Mouse (Mus musculus): Measurements from ENCODE around the gene Zfp61. TPM values are rescaled to one million over a fixed set of nuclear protein-coding genes. Genes with fewer than 3 reads are reported as not detected.
A peak's percentile ranks its signal among the peaks of the same experiment; 100 is the strongest.

The Zfp61 gene
- polyA plus RNA-seq, 1 experiment, result 8.7 TPM

DNA sequence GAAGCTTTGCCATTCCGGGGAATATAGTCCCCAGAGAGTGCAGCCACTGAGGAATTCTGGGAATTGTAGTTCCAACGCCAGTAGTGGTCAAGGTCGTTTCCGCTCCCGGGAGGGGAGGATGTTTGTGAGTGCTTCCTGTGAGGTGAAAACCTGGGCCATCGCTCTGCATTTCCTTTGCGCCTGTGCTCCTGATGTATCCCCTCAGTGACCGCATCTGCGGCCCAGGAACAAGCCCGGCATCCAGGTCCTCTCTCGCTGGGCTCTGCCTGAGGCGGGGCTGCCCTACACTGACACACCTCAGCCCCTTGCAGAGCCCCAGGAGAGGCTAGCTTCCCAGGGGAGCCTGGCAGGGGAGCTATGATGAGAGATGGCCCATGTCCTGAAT lies 30.8 kb downstream of the Zfp61 start, which contains the start of gene Zfp93:
Zfp93 (plus strand) TSS at position 133 of the 385 bp plus-strand sequence.
- WGBS, result under 1% methylated on average over 12 of the region's 12 CpGs
- H3K4me1 ChIP-seq (ENCODE audit: control insufficient read depth, insufficient read depth, low read length), result no peaks in the 10 kb centered on the region
- peak; percentile 69 for DNase-seq
- TF ChIP-seq CTCF (IDR thresholded peaks at IDR 0.05; ENCODE audit: insufficient read depth, low read length) (no peak), POLR2A (IDR thresholded peaks at IDR 0.05; ENCODE audit: borderline replicate concordance, extremely low read depth, low read depth, low read length) (peak; percentile 82; the same call in 1 of the 2 replicates)
- H3K4me3 ChIP-seq (replicated peaks; ENCODE audit: extremely low read depth, low read depth, low read length), result peak within 1 kb of the TSS; percentile 69

DNA sequence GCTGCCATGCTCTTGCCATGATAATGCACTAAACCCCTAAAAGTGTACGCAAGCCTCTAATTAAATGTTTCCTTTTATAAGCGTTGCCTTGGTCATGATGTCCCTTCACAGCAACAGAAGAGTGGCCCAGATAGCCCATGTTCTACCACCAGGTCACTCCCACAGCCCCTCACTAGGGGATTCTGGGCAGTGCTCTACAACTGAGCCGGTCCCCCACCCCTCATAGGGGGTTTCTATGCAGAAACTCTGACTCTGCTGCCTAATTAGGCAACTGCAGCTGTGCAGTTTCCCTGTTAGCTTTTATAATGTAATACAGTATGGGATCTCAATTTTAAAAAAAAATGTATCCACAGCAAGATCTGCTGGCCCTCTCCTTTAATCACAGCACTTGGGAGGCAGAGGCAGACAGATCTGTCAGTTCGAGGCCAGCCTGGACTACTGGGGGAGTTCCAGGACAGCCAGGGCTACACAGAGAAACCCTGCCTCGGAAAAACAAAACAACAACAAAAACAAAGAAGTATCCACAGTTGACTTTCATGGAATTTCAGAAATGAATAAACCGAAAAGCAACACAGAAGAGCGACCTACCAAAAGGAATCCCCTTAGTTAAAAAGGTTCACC lies 31.3 kb downstream of the Zfp61 start:
- WGBS, result 33% methylated on average over 7 of the region's 7 CpGs
- no peak for TF ChIP-seq CTCF (IDR thresholded peaks at IDR 0.05; ENCODE audit: insufficient read depth, low read length)
- no peak for TF ChIP-seq POLR2A (IDR thresholded peaks at IDR 0.05; ENCODE audit: borderline replicate concordance, extremely low read depth, low read depth, low read length)
- H3K4me1 ChIP-seq (ENCODE audit: control insufficient read depth, insufficient read depth, low read length), result no peaks in the 10 kb centered on the region
- H3K4me3 ChIP-seq (replicated peaks; ENCODE audit: extremely low read depth, low read depth, low read length), result peak overlapping the region; percentile 69
- DNase-seq, result no peak

DNA sequence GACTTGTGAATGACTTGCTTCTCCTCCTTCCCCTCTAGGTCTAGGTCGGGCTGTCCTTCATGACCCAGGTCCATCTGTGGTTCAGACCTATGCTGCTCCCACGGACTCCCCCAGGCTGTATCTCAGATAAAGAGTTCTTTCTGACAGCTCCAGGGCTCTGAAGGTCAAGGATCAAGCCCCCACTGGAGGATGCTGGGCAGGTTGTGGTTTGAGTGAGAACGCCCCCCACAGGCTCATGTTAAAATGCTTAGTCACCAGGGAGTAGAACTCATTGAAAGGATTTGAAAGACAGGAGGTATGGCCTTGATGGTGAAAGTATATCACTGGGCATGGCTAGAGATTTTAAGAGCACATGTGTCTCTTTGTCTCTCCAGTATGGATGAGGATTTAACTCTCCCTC lies 31.8 kb downstream of the Zfp61 start:
- TF ChIP-seq POLR2A (IDR thresholded peaks at IDR 0.05; ENCODE audit: borderline replicate concordance, extremely low read depth, low read depth, low read length) (no peak), CTCF (IDR thresholded peaks at IDR 0.05; ENCODE audit: insufficient read depth, low read length) (no peak)
- Histone ChIP-seq H3K4me1 (ENCODE audit: control insufficient read depth, insufficient read depth, low read length) (no peaks in the 10 kb centered on the region), H3K4me3 (replicated peaks; ENCODE audit: extremely low read depth, low read depth, low read length) (no peak overlapping the region)
- DNase-seq, result no peak
- WGBS, result 77% methylated on average over 3 of the region's 3 CpGs

DNA sequence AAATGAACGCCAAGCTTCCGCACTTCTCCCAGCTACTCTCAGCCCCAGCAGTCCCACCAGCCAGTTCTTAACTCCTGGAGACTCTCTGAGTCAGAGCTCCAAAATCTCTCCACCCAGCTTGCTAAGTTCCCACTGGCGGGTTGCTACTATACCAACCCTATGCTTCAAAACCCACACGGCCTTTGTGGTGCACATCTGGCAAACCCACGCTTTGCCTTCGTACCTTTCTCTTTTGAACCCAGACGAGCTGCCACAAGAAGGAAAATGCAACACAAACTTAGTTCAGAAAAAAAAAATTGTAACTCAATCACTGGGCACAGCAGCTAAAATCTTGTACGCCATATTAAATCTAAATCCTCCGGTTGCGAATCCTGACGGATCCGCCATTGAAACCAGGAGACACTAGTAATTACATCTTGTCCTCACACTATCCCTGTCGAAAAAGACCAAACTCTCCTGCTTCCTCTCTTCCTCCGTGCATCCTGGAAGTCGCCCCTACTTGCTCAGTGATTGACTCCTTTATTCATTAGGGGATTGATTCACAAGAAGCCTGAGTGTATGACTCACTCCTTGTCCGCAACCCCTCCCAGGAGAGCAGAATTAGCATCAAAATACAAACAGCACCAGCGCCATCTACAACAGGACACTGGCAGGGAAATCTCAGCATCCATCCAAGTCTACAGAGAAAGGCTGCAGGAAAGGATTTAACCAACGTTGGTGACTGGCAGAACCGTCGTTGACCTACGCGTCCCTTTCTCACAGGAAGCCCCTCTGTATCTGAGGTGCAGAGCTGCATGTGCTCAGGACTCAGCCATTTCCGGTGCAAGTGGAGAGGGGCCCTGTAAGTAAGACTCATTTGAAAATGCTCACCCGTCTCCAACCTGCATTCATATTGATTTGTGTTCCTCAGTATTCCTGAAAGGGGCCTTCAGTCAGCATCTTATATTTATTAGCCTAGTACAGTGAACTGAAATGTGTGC lies 32.6 kb downstream of the Zfp61 start:
- Histone ChIP-seq H3K4me1 (ENCODE audit: control insufficient read depth, insufficient read depth, low read length) (no peaks in the 10 kb centered on the region), H3K4me3 (replicated peaks; ENCODE audit: extremely low read depth, low read depth, low read length) (no peak overlapping the region)
- 74% methylated on average over 24 of the region's 24 CpGs for WGBS
- no peak for TF ChIP-seq CTCF (IDR thresholded peaks at IDR 0.05; ENCODE audit: insufficient read depth, low read length)
- no peak for TF ChIP-seq POLR2A (IDR thresholded peaks at IDR 0.05; ENCODE audit: borderline replicate concordance, extremely low read depth, low read depth, low read length)
- DNase-seq, result no peak

DNA sequence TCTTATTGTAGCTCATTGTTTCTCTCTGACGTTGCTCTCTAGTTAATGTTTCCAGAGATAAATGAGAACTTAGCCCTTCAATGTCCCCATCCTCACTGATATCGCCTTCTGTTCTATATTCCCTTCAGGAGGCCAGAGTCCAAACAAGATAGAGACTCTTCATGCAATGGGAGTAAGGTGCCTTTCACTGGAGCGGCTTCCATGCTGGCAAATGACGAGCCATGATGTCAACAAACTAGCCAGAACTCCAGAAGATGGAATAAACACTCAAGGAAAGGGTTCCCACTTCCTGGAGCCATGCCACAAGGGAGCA lies 41.1 kb downstream of the Zfp61 start:
- no peak overlapping the region for H3K4me3 ChIP-seq (replicated peaks; ENCODE audit: extremely low read depth, low read depth, low read length)
- H3K4me1 ChIP-seq (ENCODE audit: control insufficient read depth, insufficient read depth, low read length), result no peaks in the 10 kb centered on the region; the same call in 1 of the 2 replicates
- 81% methylated on average over 4 of the region's 4 CpGs for WGBS
- no peak for TF ChIP-seq CTCF (IDR thresholded peaks at IDR 0.05; ENCODE audit: insufficient read depth, low read length)
- no peak for TF ChIP-seq POLR2A (IDR thresholded peaks at IDR 0.05; ENCODE audit: borderline replicate concordance, extremely low read depth, low read depth, low read length)
- DNase-seq, result no peak

DNA sequence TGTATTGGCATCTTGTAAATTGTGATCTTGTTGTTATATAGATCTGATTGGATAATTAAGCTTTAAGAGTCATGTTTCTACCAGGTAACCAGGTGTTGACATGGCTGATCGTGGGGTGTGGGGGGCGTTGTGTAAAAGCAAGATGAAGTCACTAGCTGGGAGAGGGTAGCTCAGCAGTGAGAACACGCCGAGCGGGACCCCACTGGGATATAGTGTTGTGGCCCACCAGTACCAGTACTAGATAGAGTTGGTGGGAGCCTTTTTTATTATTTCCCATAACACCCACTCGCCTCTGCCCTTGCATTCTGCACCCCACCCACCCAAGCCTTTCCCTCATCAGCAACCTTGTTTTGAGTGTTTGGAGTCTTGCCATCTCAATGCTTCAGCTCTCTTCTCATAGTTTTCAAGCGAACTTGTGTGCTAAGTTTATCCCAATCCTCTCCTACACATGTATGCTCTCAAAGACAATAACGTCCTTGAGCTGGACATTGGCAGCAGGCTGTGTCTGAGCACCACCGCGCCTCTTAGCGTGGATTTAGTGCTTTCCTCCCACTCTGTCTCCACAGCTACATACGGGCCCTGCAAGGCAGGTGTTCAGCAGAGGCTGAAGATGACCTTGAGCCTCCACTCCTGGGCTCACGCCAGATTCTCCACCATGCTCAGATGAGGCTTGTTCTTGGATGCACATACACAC lies 41.6 kb downstream of the Zfp61 start:
- 83% methylated on average over 13 of the region's 13 CpGs for WGBS
- H3K4me3 ChIP-seq (replicated peaks; ENCODE audit: extremely low read depth, low read depth, low read length), result no peak overlapping the region
- no peaks in the 10 kb centered on the region; the same call in 1 of the 2 replicates for H3K4me1 ChIP-seq (ENCODE audit: control insufficient read depth, insufficient read depth, low read length)
- TF ChIP-seq POLR2A (IDR thresholded peaks at IDR 0.05; ENCODE audit: borderline replicate concordance, extremely low read depth, low read depth, low read length) (no peak), CTCF (IDR thresholded peaks at IDR 0.05; ENCODE audit: insufficient read depth, low read length) (no peak)
- no peak for DNase-seq

DNA sequence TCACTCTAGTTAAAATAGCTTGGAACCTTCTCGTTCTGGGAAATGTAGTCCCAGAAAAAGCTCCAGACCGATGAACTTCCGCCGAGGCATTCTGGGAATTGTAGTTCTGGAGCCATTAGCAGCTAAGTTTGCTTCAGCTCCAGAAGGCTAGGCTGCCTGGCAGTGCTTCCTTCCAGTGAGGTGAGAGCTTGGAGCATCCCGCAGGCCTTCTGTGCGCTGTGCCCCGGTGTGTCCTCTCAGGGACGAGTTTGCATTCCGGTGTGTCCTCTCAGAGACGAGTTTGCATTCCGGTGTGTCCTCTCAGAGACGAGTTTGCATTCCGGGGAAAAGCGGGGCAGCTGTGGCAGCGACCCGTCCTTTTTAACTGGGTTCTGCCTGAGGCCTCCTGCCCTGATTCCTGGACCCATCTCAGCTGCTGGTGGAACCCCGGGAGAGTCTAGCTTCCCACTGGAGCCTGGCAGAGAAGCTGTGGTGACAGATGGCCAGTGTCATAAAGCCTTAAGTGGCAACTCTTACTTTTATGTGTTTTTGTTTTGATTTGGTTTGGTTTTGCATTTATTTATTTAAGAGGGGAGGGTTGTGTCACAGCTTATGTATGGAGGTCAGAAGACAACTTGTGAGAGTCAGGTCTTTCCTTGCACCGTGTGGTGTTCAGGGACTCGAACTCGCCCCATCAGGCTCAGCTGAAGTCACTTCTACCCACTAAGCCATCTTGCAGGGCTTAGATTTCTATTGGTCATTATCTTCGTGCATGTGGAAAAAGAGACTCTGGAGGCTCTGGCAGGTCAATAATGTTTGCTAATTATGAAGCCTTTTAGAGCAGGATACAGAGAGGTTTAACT lies 46.2 kb downstream of the Zfp61 start, which contains the start of gene Zfp108:
Zfp108 (plus strand) TSS at position 162 of the 842 bp plus-strand sequence.
- H3K4me3 ChIP-seq (replicated peaks; ENCODE audit: extremely low read depth, low read depth, low read length), result peak within 1 kb of the TSS; percentile 64
- peak; percentile 75 for DNase-seq
- no peak for TF ChIP-seq CTCF (IDR thresholded peaks at IDR 0.05; ENCODE audit: insufficient read depth, low read length)
- peak; percentile 71; the same call in 1 of the 2 replicates for TF ChIP-seq POLR2A (IDR thresholded peaks at IDR 0.05; ENCODE audit: borderline replicate concordance, extremely low read depth, low read depth, low read length)
- WGBS, result 15% methylated on average over 21 of the region's 21 CpGs
- H3K4me1 ChIP-seq (ENCODE audit: control insufficient read depth, insufficient read depth, low read length), result peaks cover 3% of the 10 kb centered on the region; the same call in 1 of the 2 replicates

DNA sequence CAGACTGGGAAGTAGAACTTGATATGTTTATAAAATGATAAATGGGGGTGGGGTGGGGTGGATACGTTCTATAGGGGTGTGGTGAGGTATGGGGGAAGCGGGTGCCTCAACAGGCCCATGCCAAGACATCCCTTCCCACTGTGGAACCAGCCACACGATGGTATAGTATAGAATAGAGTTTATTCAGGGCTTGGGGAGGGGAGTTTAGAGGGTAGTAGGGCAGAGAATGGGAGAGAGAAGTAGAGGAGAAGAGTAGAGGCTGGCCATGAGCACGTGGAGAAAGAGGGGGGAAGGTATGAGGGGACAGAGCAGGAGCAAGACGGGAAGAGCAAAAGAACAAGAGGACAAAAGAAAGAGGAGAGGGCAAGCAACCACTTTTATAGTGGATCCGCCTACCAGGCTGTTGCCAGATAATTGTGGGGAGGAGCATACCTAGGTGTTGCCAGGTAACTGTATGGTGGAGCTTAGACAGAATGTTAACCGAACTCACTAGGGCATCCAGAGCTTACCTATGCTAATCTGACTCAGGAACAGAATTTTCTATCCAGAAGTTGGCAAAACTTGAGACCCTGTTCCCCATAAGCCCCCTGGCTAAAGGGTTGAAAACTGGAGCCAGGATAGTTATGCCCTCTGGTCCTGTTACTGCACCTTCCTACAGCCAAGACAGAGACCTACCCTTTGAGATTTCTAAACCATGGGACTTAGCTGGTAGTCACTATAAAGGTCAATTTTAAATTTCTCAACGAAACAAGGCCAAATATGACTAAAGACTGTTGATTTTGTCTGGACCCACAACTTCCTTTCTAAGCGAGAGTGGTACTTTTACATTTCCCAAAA lies 47.0 kb downstream of the Zfp61 start:
- H3K4me1 ChIP-seq (ENCODE audit: control insufficient read depth, insufficient read depth, low read length), result peaks cover 3% of the 10 kb centered on the region; the same call in 1 of the 2 replicates
- WGBS, result 59% methylated on average over 9 of the region's 9 CpGs
- no peak for DNase-seq
- TF ChIP-seq CTCF (IDR thresholded peaks at IDR 0.05; ENCODE audit: insufficient read depth, low read length) (no peak), POLR2A (IDR thresholded peaks at IDR 0.05; ENCODE audit: borderline replicate concordance, extremely low read depth, low read depth, low read length) (no peak)
- H3K4me3 ChIP-seq (replicated peaks; ENCODE audit: extremely low read depth, low read depth, low read length), result peak overlapping the region; percentile 64

Other genes with a start within 250 kb of the Zfp61 start
- gene Vmn1r183, start 248.0 kb downstream of the Zfp61 start, polyA plus RNA-seq (2012; rRNA removed), result not detected in 2 replicates
- 12.3 and 16.7 TPM in 2 replicates for gene Zfp180, start 219.3 kb downstream of the Zfp61 start, polyA plus RNA-seq (2012; rRNA removed)
- 1.3 and 1.7 TPM in 2 replicates for gene Zfp112, start 188.9 kb downstream of the Zfp61 start, polyA plus RNA-seq (2012; rRNA removed)
- gene Zfp235, start 167.1 kb downstream of the Zfp61 start, polyA plus RNA-seq (2012; rRNA removed), result 4.8 and 7.5 TPM in 2 replicates
- 0.12 and 0.22 TPM in 2 replicates for gene Zfp114, start 126.2 kb downstream of the Zfp61 start, polyA plus RNA-seq (2012; rRNA removed)
- 2.0 and 2.4 TPM in 2 replicates for gene Zfp111, start 89.8 kb downstream of the Zfp61 start, polyA plus RNA-seq (2012; rRNA removed)
- 1.4 and 1.7 TPM in 2 replicates for gene Zfp109, start 63.7 kb downstream of the Zfp61 start, polyA plus RNA-seq (2012; rRNA removed)
- 0.76 and 0.83 TPM in 2 replicates for gene Zfp108, start 46.4 kb downstream of the Zfp61 start, polyA plus RNA-seq (2012; rRNA removed)
- 1.5 and 1.6 TPM in 2 replicates for gene Zfp93, start 30.8 kb downstream of the Zfp61 start, polyA plus RNA-seq (2012; rRNA removed)
- 3.9 and 9.0 TPM in 2 replicates for gene Zfp94, start 15.4 kb upstream of the Zfp61 start, polyA plus RNA-seq (2012; rRNA removed)
- gene Tescl, start 32.7 kb upstream of the Zfp61 start, polyA plus RNA-seq (2012; rRNA removed), result 0.58 and 2.0 TPM in 2 replicates
- gene Lypd5, start 48.0 kb upstream of the Zfp61 start, polyA plus RNA-seq (2012; rRNA removed), result 32.1 TPM in 1 of 2 replicates, not detected in the other
- 9.0 and 11.3 TPM in 2 replicates for gene Kcnn4, start 69.0 kb upstream of the Zfp61 start, polyA plus RNA-seq (2012; rRNA removed)
- 35.8 and 58.4 TPM in 2 replicates for gene Smg9, start 98.4 kb upstream of the Zfp61 start, polyA plus RNA-seq (2012; rRNA removed)
- 0.69 and 3.8 TPM in 2 replicates for gene Irgc1, start 151.1 kb upstream of the Zfp61 start, polyA plus RNA-seq (2012; rRNA removed)
- 65.6 and 88.8 TPM in 2 replicates for gene Plaur, start 161.3 kb upstream of the Zfp61 start, polyA plus RNA-seq (2012; rRNA removed)
- 12.3 and 18.6 TPM in 2 replicates for gene Cadm4, start 180.8 kb upstream of the Zfp61 start, polyA plus RNA-seq (2012; rRNA removed)
- 7.1 and 12.1 TPM in 2 replicates for gene Zfp428, start 205.8 kb upstream of the Zfp61 start, polyA plus RNA-seq (2012; rRNA removed)
- not detected in 2 replicates for gene AC161166.1, start 211.2 kb upstream of the Zfp61 start, polyA plus RNA-seq (2012; rRNA removed)
- 14.7 and 16.5 TPM in 2 replicates for gene Irgq, start 229.5 kb upstream of the Zfp61 start, polyA plus RNA-seq (2012; rRNA removed)
- gene Pinlyp, start 244.9 kb upstream of the Zfp61 start, polyA plus RNA-seq (2012; rRNA removed), result 0.15 and 24.2 TPM in 2 replicates
- gene Xrcc1, start 245.1 kb upstream of the Zfp61 start, polyA plus RNA-seq (2012; rRNA removed), result 36.9 and 40.5 TPM in 2 replicates